Mouse (Mus musculus): Measurements from ENCODE around the gene Col4a2.

Gene Col4a2

DNA sequence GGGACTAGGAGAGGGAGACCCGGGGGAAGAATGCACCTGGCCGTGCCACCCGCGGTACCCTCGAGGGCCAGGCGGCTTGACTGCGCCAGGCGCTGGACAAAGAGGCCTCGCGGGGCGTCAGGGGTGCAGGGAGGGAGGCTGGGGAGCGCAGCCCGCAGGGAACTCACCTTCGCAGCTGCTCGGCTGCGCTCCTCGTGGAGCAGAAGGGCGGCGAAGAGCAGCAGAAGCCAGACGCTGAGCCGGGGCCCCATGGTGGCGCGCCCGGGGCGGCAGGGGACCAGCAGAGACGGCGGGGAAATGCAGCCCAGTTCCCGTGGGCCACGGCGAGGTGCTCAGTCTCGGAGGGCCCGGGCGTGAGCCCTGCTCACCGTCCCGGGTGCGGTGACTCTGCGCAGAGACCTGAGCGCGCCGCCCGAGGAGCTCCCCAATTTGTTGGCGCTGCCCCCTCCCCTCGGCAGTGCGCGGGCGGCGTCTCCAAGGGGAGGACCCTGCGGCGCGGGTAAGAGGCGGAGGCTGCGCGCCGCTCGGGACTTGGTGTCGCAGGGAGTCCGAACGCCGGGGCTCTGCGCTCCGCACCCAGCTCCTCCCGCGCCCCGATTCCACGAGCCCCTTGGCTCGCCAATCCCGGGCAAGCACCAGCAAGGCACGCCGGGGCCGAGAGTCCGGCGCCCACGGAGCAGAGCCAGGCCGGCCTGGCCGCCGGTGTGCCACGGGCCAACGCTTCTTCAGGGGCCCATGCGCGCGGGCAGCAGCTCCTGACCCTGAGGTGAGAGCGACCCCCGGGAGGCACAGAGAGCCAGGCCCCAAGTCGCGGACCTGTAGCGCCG, at the start of gene Col4a2, which contains the start of gene Col4a1:
Col4a2 (plus strand) TSS at position 457 of the 827 bp plus-strand sequence.
Col4a1 (minus strand) TSS at position 478 of the 827 bp plus-strand sequence.
- DNase-seq, result peak; percentile 83 to 87

DNA sequence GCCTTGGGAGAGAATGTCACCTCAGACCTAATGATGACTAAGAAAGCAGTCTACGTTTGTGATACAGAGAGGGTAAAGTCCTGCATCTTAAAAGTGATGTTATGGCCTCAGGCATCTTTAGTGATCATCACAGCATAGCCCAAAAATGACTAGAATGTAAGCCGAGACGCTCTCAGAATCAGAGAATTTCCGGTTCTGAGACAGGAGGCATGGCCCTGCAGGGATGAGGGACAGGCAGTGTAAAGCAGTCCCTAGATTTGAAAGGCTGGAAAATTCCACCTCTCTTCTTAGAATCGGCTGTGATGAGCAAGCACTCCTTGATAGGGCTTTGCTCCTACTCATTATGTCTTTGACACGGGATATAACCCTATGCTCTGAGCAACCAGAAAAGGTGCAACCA, 48.8 kb upstream of the Col4a2 start:
- no peak for DNase-seq

DNA sequence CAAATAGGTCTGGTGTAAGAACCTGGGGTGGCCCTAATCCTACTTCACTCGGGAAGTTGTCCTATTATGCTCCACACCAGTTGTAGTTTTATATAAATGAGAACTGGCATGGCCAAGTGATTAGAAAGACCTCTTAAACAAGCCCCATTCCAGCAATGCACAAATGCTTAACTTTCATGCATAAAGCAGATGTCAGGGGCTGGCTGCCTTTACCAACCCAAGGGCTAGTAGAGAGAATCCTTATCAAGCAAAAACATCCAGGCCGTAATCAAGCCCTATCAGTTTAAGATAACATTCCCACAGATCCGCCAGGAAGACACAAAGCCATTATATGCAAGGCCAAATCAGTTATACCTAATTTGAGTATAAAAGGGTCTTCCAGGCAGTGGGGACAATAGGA, 46.6 kb upstream of the Col4a2 start:
- DNase-seq, result no peak

DNA sequence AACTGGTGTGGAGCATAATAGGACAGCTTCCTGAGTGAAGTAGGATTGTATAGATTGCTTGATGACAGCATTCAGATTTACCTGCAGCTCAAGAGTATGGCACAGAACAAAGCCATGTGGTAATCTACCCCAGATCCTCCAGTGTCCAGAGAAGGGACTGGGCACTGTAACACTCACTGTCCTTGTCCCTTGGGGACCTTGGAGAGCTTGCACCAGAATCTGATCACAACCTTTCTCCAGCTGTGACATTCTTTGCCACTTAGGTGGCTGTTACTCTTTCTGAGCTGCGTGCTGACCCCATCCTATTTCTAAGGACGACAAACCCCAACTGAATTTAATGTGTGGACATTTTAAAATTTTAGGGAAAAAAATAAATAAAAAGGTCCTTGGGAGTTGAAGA, 46.1 kb upstream of the Col4a2 start:
- DNase-seq, result no peak

DNA sequence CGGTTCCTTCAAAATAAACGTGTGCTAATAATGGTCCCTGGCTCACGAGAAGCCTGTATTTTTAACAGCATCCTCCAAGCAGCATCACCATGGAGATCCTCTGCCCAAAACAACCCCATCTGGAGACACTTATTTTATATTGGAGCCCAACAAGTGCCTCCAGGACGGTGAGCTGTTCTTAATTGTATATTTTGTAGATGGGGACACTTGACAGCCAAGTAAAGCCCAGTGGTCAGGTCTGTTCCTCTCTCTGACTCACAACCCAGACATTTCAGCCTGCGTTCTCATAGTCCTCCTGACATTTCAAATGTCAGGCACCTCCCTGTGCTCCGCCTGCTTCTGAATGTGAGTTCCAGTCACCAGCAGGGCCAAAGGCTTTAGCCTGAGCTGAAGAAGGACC, 43.9 kb upstream of the Col4a2 start:
- no peak for DNase-seq

DNA sequence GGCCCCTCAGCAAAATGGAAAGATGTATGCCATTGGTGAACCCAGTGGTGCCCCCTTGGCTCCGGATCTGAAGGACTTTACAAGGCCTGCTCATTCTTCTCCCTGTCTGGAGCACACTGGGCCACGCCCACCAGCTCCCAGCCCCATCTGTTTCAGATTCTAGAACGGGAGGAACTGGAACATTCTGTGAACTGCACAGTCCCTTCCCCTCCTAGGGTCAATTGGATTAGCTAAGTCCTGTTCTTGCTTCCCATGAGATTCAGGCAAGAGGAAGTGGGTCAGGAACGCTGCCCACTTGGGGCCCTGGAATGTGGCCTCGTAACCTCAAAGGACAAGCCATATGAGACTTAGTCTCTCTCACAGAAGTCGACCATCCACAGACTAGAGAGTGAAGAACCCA, 41.8 kb upstream of the Col4a2 start:
- peak; percentile 61 to 81 for DNase-seq

DNA sequence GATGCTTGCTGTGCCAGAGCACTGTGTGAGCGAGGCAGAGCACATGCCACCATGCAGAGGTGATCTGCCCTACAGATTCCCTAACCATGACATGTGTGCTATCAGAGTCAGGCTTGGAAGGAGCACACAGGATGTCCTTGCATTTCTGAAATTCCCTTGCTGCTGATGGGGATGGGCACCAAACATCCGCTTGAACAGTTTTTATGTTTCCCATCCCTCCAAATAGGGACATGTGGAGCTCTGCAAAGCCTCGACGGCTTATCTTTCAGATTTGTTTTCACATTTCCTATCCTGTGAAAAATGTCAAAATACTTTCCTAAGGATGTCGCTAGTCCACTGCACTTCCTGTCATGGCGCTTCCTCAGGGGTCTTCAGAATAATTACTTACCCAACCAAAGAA, 40.4 kb upstream of the Col4a2 start:
- DNase-seq, result no peak

DNA sequence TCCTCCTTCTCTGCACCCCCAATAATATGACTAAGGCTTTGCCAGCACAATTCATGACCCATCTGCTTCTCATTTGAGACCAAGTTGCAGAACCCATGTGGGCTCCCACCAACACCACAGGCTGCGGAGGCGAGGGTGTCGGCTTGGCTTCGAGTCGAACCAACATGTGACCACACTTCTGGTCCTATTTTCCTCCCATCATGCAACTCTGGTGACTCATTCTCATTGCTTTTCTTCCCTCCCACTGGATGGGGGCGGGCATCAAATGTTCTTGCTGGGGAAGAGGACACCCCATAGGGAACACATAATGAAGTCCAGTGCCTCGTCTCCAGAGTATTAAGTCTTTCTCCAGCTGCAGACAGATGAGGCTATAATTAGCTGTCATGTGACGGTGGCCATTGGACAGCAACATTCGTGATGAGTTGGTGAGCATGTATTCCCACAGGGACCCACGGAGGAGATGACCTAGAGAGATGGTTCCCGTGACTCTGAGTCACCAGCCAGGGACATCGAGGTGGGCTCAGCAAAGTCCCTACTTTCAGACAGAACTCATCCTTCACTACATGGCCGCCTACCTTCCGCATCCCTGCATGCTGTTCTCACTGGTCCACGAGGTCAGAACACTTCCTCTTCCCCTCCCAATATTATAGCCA, 39.0 kb upstream of the Col4a2 start:
- peak; percentile 73 to 79 for DNase-seq

DNA sequence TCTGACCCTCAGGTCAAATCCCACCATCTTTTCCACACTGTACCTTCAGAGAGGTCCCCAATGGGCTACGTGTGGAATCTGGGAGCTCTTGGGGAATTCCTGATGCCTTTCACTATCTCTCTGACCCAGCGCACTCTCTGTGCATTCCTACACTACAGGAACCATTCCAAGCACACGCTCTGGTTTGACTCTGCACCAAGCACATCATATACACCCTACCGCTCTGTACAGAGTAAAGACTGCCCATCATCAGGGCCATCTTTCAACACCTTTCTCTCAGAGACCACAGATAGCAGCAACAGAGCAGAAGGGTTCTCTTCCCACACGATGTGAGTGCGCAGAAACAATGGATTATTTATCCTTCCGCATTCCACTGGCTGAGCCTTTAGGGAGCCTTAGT, 38.2 kb upstream of the Col4a2 start:
- DNase-seq, result no peak

DNA sequence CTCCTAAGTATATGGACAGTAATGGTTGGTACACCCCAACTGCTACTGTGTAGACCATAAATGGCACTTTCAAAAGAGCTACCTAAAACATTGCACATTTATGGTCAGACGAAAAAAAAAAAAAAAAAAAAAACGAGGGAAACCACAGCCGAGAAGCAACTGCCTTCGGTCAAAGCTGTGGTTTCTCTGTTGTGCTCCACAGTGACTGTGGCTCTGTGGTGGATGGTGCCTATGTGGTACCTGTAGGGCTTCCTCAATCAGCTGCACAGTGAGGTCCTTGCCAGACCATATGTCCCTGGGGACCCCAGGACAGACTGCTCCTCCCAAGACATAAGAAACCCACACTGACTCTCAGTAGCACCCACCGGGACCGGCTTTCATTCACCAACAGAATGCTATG, 36.3 kb upstream of the Col4a2 start:
- no peak for DNase-seq

DNA sequence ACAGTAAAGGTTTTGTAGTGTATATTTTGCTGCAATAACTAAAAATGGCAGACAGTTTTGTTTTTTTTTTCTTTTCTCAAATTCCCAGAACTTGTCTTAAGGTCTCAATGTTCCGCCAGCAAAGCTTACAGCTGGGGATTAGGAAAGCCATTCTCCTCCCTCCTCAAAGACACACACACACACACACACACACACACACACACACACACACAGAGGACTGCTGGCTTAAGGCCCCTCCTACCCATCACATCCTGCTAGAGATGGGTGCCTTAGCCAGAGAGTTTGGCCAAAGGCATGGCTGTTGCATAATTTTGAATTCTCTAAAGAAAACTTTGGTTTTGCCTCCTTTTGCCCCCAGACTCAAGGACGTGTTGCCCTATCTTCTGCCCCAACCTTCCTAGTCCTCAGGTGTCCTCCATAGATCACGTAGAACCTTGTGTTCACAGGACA, 35.0 kb upstream of the Col4a2 start:
- DNase-seq, result peak in 1 of 2 experiments; percentile 37

DNA sequence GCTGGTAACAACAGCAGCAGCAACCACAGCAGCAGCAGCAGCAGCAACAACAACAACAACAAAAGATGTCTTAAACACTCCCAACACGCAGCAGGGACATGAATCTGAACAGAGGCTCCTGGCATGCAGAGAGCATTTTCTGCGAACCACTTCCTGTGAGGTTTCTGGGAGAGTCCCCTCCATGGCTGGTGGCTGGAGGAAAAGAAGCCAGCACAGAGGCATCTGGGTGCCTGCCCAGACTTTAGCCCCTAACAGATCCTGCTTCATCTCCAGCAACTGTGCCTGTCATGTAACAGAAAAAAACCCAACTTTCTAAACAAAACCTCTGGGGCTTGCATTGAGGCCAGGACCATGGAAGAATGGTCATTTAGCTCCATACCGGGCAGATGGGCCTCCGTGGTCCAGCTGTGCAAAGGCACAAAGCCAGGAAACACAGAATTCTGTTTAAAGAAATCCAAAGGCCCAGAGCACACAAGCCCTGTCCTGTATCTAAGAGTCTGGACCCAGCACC, 34.4 kb upstream of the Col4a2 start:
- peak in 1 of 2 experiments; percentile 42 for DNase-seq

DNA sequence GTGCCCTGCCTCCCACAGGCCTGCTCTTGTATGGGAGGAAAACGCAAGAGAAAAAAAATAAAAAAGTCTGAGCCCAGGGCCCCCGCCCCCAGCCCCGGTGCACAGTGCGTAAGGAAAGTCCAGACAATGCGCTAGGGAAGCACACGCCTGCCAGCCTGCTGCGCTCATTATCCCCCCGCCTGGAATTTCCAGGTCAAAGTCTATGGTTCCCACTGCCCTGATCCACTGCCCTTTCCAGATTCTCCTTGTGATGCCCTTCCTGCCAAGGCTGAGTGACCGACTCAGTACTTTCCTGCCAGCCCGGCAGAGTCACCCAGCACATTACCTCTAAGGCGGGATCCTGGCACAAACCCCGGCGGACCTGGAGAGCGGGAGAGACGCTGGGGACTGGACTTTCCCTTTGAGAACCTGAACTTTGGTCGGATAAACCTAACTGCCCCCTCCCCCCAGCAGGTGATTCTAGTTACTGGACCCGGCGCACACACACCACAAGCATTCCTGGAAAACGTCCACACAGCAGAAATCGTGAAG, 33.2 kb upstream of the Col4a2 start:
- DNase-seq, result peak in 1 of 2 experiments; percentile 43

DNA sequence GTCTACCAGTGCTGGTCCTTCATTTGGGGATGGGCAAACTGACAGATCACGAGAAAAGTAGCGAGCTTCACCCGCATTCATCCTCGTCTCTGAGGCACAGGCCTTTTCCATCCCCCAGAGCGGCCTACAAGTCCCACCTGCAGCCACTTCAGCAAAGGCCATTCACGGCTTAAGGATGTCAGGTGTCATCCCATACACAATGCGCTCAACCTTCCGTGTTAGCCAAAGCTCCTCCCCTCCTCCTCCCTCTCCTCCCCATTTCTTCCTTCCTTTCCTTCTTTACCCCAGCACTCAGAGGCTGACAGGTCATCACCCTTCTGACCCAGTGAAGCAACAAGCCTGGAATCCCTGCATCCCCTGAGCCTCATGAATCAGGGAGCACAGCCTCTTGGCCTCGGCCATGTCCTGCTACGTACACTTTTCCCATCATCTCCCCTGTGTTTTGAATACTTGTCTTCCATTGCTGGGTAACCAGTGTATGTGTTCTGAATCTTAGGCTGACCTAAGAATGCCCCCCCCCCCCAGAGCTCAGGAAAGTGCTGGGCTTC, 31.8 kb upstream of the Col4a2 start:
- no peak for DNase-seq

DNA sequence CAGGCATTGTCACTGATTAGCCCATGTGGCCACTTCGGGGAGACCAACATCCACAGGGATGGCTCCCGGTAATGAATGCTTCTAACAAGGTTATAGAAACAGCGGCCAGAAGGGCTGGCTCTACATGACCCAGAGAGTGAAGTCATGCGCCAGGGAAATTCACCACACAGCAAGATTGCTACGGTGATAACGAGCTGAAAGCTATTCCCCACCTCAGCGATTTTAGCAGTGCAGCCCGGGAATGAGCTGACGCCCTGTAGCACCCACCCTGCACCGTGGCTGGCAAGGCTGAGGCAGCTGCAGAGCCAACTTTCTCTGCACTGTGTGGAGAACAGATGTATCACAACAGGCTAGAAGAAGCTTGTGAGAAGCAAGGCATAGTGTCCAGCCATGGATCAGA, 30.5 kb upstream of the Col4a2 start:
- no peak for DNase-seq

DNA sequence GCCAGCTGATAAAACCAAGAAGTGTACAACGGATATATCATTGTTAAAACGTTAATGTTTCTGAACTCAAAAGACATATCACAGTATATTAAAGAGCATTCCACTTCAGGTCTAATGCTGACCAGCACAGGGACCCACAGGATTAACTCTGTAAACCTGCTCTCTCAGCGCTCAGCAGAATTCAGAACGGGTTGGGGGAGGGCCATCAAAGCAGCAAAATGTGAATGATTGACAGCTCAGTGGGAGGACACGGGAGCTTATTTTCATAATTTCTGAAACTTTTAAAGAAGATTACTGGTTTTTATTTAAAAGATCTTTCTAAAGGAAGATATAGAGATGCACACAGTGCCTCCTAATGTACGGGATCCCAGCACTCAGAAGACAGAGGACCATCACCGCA, 29.9 kb upstream of the Col4a2 start:
- no peak for DNase-seq

DNA sequence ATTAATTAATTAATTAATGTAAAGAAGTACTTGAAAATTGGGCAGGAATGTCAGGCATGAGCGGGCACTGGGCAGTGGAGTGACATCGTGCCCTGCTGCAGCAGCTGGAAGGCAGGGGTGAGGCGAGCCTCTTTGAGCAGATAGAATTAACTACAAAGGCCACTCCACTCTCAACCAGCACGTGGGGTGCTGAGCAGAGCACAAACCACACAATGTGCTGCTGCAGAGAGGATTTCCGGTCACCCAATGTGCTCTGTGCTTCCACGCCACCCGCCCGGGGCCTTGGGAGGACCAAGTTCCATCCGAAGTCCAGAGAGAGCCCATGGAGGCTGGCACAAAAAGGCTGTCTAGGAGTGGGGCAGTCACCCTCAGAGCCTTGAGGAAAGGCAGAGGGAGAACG, 29.4 kb upstream of the Col4a2 start:
- DNase-seq, result peak; percentile 38 to 60

DNA sequence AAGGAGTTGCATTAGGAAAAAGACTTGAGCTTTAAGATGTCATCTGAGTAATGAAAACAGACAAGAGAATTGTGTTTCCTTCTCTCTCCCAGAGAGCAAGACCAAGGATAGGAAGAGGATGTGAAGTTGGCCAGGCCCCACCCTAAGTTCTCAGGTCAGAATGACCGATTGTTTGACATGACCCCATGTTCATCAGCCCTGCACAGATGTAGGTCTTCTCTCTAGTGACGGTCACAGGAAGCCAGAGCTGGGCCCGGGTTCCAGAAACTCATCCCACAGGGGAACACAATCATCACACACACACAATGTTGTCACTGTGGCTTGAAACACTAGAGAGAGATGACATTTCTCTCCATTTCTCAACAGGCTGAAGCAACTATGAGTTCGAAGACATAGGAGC, 27.2 kb upstream of the Col4a2 start:
- no peak for DNase-seq

DNA sequence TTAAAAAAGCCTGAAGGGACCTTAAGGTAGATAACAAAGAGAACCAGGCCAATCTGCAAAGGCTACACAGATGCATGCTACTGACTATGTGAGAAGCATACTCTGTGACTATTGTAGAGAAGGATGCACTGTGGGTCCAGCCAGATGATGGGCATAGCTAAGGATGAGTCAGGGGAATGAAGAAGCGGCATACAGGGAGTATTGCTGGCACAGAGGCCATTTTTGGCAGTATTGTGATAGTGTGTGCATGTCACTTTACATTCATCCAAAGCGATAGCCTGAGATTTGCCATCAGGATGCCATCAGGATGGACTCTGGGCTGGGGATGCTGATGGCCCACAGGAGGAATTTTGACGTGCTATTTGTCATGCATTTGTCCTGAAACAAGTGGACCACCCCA, 25.5 kb upstream of the Col4a2 start:
- no peak for DNase-seq

DNA sequence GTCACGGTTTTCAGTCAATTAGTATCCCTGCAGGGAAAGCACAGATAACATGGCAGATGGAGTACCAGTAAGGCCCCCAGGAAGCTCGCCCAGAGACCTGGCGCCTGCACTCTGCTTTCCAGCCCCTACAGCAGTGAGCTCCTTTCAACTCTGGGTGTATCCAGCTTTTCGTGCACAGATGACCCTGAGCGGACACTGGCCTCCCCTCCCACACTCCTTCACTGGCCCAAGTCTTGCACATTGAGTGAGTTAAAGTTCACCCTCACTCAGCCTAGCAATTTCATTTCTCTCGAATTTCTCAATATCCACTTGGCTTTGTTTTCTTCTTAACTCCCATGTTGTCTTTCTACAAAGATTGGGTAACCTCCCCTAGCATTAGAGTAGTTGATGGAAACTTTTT, 24.3 kb upstream of the Col4a2 start:
- peak; percentile 51 to 56 for DNase-seq

DNA sequence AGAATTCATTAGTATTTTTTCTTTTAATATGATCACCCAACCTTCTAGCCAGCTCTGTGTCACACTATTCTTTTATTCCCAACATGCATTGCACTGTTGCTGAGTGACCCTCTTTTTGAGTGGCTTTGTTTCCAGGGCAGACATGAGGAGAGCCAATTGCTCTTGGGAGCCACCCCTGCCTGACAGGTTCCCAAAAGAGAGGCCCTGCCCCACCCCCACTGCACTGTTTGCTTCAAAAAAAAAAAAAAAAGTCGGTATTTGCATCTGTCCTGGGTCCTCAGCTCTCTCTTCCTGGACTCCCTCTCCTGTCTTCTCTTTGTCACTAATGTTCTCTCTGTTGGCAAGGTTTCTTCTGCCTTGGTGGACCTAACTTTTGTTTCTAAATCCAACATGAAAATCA, 22.1 kb upstream of the Col4a2 start:
- DNase-seq, result no peak

DNA sequence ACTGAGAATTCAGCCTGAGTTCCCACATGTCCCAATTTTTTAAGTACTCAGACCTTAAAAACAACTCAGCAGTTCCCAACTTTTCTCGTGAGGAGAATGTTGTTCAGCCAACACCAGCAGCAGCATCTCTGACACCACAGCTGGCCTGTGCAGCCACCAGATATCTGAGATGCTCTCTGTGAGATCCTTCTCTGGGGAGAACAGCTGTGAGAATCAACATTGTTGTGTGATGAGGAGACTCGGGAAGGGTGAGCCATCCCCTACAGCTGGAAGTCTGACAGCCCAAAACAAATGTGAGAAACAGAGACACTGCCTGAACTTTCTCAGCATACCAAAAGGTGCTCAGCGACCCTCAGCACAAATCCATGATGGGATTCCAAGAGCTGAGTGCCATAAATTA, 20.0 kb upstream of the Col4a2 start:
- no peak for DNase-seq

DNA sequence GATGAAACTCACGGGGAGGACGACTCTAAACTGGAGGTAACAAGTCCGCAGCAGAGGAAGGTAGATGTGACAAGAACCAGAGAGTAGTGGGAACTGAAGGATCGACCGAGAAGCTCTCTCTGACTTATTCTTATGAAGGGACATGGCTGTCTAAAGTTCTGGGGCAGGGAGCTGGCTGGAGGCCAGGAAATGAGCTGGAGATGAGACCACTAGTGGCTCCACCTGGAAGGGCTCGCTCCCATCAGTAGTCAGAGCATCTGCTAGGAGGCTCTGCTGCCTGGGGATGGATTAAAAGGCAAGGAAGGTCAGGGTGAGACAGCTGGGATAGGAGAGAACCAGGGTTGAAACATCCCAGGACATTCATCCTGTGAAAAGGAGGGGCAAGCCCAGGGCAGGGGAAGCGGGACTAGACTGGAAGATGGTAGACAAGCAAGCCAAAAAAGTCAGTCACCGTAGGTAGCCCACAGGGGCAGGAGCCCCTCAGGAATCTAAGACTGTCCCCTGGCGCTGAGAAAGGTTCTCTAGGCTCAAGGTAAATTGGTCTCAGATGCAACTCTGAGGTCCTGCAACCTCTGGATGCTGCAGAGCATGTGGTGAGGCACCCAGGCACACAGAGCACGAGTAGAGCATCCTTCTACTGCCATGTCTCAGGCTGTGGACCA, 16.2 kb upstream of the Col4a2 start:
- no peak for DNase-seq

All from lung, adult 18-20 months (tissue).